Mouse (Mus musculus) heart, embryonic 16.5 days (tissue): Measurements from ENCODE around the gene Heatr6. TPM values are rescaled to one million over a fixed set of nuclear protein-coding genes. Genes with fewer than 3 reads are reported as not detected.

Experiments used
- ATAC-seq: fragments of 200-750 bp; cut with Nextera tagmentation; replicated peaks from 2 replicates; pipeline ENCODE4 v1.8.0; 2017; ENCODE audit warnings: moderate number of reproducible peaks; ENCODE audit not compliant: insufficient read depth, low FRiP score; ENCODE audit errors: extremely low read depth
- H3K27ac ChIP-seq: fragments of 300-500 bp; sonication (generic); 2 replicates; pipeline ENCODE4 v1.5.1; 2014; ENCODE audit warnings: mild to moderate bottlenecking, low read length, control low read depth, moderate library complexity
- H3K27me3 ChIP-seq: fragments of 300-500 bp; sonication (generic); 2 replicates; pipeline ENCODE4 v1.6.1; 2014; ENCODE audit warnings: low read length, mixed read lengths; ENCODE audit not compliant: control insufficient read depth, insufficient read depth
- H3K36me3 ChIP-seq: fragments of 300-500 bp; sonication (generic); 2 replicates; pipeline ENCODE4 v1.6.1; 2014; ENCODE audit not compliant: control insufficient read depth, insufficient read depth
- H3K4me1 ChIP-seq: fragments of 300-500 bp; sonication (generic); 2 replicates; pipeline ENCODE4 v1.6.1; 2014; ENCODE audit warnings: low read length, mixed read lengths; ENCODE audit not compliant: control insufficient read depth, insufficient read depth
- H3K4me2 ChIP-seq: fragments of 300-500 bp; sonication (generic); 2 replicates; pipeline ENCODE4 v1.6.1; 2014; ENCODE audit warnings: low read depth, mild to moderate bottlenecking, control low read depth, low read length
- H3K4me3 ChIP-seq: fragments of 300-500 bp; sonication (generic); 2 replicates; pipeline ENCODE4 v1.5.1; 2014; ENCODE audit warnings: mild to moderate bottlenecking, control low read depth, low read length
- H3K9ac ChIP-seq: fragments of 300-500 bp; sonication (generic); 2 replicates; pipeline ENCODE4 v1.6.1; 2014; ENCODE audit warnings: low read length, control low read depth
- H3K9me3 ChIP-seq: fragments of 300-500 bp; sonication (generic); replicated peaks from 2 replicates; pipeline ENCODE4 v1.6.1; 2016; ENCODE audit warnings: low read length; ENCODE audit not compliant: control insufficient read depth
- WGBS: fragments of 180-500 bp; shearing (Covaris S2); extraction: QIAGEN DNeasy Blood & Tissue Kit; methylation state at CpG from one replicate; pipeline ENCODE4 v1.1.7; 2014; 5-methylcytosine and 5-hydroxymethylcytosine counted together
- polyA plus RNA-seq: library from polyadenylated mRNA; unstranded; fragments of >200 nt; fragmentation: Nextera tagmentation; extraction: Ambion mirVana; gene quantifications from 2 replicates; pipeline ENCODE4 v1.2.1, GENCODE M21; 2015

Gene Heatr6
- polyA plus RNA-seq, result 13.8 and 14.6 TPM in 2 replicates

DNA sequence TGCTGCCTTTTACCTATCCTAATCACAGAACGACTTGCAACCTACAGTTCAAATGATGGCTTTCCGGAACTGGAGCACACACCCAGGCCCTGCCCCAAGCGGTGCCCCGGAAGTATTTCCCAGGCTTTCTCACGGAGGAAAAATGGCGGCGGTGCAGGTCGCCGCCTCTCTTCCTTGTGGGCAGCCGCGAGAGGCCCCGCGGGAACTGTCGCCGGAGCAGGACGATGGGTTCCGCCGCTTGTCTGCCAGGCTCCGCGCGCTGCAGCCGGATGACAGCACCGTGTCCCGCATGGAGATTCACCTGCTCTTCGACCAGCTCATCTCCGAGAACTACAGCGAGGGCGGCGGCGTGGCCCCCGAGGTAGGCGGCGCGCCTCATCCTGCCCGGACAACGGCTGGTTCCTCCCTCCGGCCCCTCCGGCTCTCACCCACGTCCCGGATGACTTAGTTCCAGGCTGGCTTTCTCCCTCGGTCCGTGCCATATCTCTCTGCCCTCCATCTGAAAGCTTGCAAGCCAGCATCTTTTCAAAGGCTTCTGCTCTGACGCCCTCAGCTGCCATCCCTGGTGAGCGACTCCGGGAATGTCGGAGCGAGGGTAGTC is at the start of gene Heatr6:
Heatr6 (plus strand) TSS at position 116 of the 601 bp plus-strand sequence.
- peaks cover 22% of the 10 kb centered on the region for H3K36me3 ChIP-seq
- H3K4me2 ChIP-seq, result peak within 1 kb of the TSS; percentile 88
- peak; percentile 96 for ATAC-seq
- H3K27ac ChIP-seq, result peak within 1 kb of the TSS; percentile 82
- H3K9ac ChIP-seq, result peak within 1 kb of the TSS; percentile 92
- peaks cover 8% of the 10 kb centered on the region for H3K4me1 ChIP-seq
- H3K27me3 ChIP-seq, result peaks cover 16% of the 10 kb centered on the region
- H3K9me3 ChIP-seq, result no peaks in the 10 kb centered on the region; the same call in 1 of the 2 replicates
- WGBS, result under 1% methylated on average over 47 of the region's 47 CpGs
- H3K4me3 ChIP-seq, result peak within 1 kb of the TSS; percentile 97

DNA sequence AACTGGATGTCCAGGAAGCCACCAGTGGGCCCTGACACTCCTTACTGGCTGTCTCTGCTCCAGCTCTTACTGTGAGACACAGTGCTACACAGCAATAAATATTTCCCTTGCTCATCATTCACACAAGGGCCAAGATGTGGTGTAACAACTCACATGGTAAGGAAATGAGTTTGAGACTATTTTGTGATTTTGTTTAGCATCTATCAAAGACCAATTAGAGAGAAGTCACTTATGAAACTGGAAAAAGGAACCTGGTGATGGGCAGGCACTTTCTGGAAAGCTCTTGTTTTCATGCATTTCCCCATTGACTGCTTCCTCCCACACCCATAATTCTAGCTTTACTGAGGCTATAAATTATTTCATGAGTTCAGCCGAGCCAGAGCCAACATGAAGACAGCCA is 49.8 kb upstream of the Heatr6 start, which contains the start of gene Wfdc17:
Wfdc17 (plus strand) TSS at position 287 of the 400 bp plus-strand sequence.
- H3K9ac ChIP-seq, result no peak within 1 kb of the TSS
- peaks cover 2% of the 10 kb centered on the region for H3K27me3 ChIP-seq
- WGBS, result 33% methylated on average over 1 of the region's 1 CpGs
- H3K4me1 ChIP-seq, result no peaks in the 10 kb centered on the region
- H3K36me3 ChIP-seq, result no peaks in the 10 kb centered on the region
- ATAC-seq, result no peak
- H3K9me3 ChIP-seq, result no peaks in the 10 kb centered on the region
- no peak within 1 kb of the TSS for H3K27ac ChIP-seq
- no peak within 1 kb of the TSS for H3K4me3 ChIP-seq
- no peak within 1 kb of the TSS for H3K4me2 ChIP-seq

DNA sequence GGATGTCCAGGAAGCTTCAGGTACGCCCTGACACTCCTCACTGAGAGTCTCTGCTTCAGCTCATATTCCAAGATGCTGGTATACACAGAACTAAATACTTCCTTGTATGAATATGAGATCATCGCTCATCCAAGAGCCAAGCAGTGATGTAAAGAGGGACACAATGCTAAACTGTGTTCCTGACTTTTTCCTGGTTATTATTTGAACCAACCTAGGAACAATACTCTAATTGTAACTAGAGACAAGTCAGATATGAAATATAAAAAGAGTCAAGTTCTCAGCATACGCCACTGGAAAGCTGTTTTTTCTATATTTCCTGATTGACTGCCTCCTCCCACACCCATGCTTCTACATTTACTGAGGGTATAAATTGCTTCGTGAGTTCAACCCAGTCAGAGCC is 44.8 kb upstream of the Heatr6 start, which contains the start of gene Wfdc18:
Wfdc18 (plus strand) TSS at position 301 of the 400 bp plus-strand sequence.
- Histone ChIP-seq H3K9me3 (no peaks in the 10 kb centered on the region), H3K9ac (no peak within 1 kb of the TSS), H3K4me2 (no peak within 1 kb of the TSS), H3K4me3 (no peak within 1 kb of the TSS), H3K27me3 (no peaks in the 10 kb centered on the region; the same call in 1 of the 2 replicates), H3K36me3 (no peaks in the 10 kb centered on the region), H3K27ac (no peak within 1 kb of the TSS), H3K4me1 (no peaks in the 10 kb centered on the region)
- WGBS, result 59% methylated on average over 4 of the region's 4 CpGs
- ATAC-seq, result no peak

DNA sequence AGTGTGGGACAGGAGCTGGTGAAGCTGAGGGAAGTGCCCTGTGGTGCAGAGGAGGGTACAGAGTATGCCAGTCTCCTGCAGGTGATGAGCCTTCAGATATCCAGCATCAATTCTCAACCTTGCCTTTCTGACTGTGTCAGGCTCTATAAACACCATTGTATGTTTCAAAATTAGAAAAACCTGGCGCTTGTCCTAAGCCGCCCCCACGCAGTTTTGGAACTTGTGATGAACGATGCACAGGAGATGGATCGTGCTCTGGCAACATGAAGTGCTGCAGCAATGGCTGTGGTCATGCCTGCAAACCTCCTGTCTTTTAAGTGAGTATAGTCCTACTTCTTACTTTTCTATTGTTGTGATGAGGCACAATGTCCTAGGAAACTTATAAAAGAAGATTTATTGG is 43.8 kb upstream of the Heatr6 start:
- no peak overlapping the region for H3K4me2 ChIP-seq
- no peaks in the 10 kb centered on the region for H3K9me3 ChIP-seq
- H3K27ac ChIP-seq, result no peak overlapping the region
- no peaks in the 10 kb centered on the region for H3K27me3 ChIP-seq
- H3K4me1 ChIP-seq, result no peaks in the 10 kb centered on the region
- ATAC-seq, result no peak
- H3K9ac ChIP-seq, result no peak overlapping the region
- WGBS, result 81% methylated on average over 5 of the region's 5 CpGs
- H3K36me3 ChIP-seq, result no peaks in the 10 kb centered on the region
- no peak overlapping the region for H3K4me3 ChIP-seq

DNA sequence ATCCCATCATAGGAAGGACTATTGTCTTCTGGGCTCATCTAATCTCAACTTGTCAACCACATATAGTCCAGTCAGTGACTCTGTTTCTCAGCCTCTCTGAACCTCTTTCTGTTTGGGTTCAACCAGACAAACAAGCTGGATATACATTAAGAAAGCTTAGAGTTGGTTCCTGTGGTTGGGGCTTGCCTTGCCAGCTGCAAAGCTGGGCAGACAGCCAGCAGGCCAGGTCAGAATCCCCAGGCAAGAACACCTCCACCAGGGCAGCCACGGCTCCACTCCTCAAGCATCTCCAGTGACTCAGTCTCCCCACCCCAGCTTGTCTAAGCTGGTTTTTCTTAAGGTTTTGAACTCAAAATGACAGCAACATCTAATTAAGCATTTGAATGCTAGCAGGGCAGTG is 40.8 kb upstream of the Heatr6 start:
- Histone ChIP-seq H3K27me3 (no peaks in the 10 kb centered on the region), H3K4me3 (no peak overlapping the region), H3K27ac (no peak overlapping the region), H3K9me3 (no peaks in the 10 kb centered on the region), H3K9ac (no peak overlapping the region), H3K4me2 (no peak overlapping the region), H3K36me3 (no peaks in the 10 kb centered on the region), H3K4me1 (no peaks in the 10 kb centered on the region)
- WGBS, result 58% methylated on average over 1 of the region's 1 CpGs
- ATAC-seq, result no peak

DNA sequence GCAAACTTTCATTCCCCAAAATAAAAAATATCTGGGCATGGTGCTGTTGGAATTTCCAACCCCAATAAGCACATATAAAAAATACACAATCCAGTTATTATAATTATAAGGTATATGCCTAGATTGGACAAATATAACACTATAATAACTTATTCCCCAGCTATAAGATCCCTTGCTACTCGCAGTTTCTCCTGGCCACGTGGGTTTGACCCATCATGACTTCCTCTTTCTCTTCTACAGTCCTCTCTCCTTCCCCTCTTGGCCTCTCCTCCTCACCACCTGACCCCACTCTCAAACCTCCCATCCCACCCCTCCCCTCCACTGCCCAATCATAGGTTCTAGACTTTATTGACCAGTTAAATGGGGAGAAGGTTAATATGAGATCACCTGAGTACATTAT is 39.6 kb upstream of the Heatr6 start:
- Histone ChIP-seq H3K4me1 (no peaks in the 10 kb centered on the region), H3K4me3 (no peak overlapping the region), H3K9ac (no peak overlapping the region), H3K27me3 (no peaks in the 10 kb centered on the region), H3K27ac (no peak overlapping the region), H3K9me3 (no peaks in the 10 kb centered on the region), H3K36me3 (no peaks in the 10 kb centered on the region), H3K4me2 (no peak overlapping the region)
- WGBS, result 75% methylated on average over 2 of the region's 2 CpGs
- no peak for ATAC-seq

DNA sequence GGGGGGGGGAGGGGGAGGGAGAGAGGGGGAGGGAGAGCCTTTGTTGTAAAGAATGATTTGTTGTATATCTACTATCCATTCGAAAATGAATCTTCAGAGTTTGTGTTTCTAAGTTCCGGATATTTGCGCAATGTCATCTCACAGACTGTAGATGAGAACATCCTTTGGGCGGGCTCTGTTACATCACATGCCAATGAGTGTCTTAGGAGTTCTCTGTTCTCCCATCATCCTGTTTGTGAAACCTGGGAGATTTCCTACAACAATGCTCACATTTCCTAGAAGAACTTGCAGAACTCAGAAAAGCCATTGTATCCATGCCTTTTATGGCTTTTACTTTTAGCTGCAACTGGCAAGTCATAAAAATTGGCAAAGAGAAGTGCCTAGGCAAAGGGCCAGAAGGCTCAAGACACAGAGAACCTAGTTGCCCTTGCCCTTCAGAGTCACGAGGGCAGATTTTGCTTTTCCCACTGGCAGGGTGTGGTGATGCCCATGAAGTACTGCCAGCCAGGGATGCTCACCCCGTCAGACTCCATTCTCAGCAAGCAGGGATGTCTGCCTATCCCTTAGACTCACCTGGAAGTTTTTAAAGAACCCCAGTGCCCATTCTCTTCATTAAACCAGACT is 36.3 kb upstream of the Heatr6 start:
- H3K4me2 ChIP-seq, result no peak overlapping the region
- no peak for ATAC-seq
- WGBS, result 76% methylated on average over 6 of the region's 6 CpGs

DNA sequence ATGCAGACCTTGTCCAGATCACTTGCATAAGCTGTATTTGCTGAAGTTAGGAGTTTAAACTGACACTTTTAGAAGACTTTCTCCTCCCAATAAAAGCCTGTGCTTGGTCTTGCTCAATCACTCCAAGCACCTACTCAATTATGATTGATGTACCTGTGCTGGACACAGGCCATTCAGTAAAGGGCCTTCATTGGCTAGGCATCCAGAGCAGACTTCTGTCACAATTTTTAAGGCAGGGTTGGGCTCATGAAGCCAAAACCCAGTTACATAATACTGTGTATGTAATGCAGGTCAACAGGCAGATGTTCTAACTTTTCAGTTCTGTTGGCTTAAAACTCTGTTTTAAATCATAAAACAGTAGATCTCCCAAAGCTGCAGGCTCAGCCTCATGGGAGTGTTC is 32.7 kb upstream of the Heatr6 start:
- no peak for ATAC-seq
- Histone ChIP-seq H3K4me3 (no peak overlapping the region), H3K9ac (no peak overlapping the region)

More for the DNA sequence above, 36.3 kb upstream of the Heatr6 start:
- no peaks in the 10 kb centered on the region for H3K9me3 ChIP-seq
- no peaks in the 10 kb centered on the region for H3K4me1 ChIP-seq
- H3K27me3 ChIP-seq, result no peaks in the 10 kb centered on the region
- H3K36me3 ChIP-seq, result no peaks in the 10 kb centered on the region
- H3K27ac ChIP-seq, result no peak overlapping the region
- no peak overlapping the region for H3K4me3 ChIP-seq
- no peak overlapping the region for H3K9ac ChIP-seq

DNA sequence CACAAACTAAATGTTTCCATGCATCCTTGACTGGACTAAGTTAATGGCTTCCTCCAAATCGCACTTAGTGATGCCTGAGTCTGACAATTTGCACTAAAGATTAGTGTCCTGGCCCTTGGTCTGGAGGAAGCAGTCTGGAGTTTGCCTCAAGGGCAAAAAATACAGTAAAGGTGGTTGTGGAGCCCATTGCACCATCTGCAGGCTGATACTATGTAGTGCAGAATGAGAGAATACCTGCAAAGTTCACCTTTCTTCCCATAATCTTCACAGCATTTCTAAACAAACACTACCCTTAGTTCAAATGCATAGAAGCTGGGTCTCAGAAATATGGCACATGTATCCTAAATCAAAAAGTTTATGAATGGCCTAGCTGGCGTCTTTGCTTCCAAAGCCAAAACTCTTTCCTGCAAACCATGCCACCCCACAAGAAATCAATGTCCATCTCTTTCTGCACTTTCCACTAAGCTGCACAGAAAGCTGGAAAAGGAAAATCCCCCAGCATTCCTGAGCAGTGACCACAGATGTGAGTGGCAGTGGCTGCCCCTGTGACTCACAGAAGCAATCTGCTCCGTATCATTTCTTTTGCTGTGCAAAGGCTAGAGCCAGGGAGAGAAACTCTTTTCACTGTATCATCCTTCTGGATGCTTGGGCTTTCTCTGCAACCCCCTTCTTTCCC is 24.6 kb upstream of the Heatr6 start:
- no peak overlapping the region for H3K27ac ChIP-seq
- WGBS, result 54% methylated on average over 3 of the region's 3 CpGs
- H3K4me3 ChIP-seq, result no peak overlapping the region
- H3K27me3 ChIP-seq, result no peaks in the 10 kb centered on the region
- no peak overlapping the region for H3K9ac ChIP-seq
- no peak for ATAC-seq
- H3K4me1 ChIP-seq, result no peaks in the 10 kb centered on the region
- H3K36me3 ChIP-seq, result no peaks in the 10 kb centered on the region
- H3K4me2 ChIP-seq, result no peak overlapping the region
- no peaks in the 10 kb centered on the region for H3K9me3 ChIP-seq

More for the DNA sequence above, 32.7 kb upstream of the Heatr6 start:
- Histone ChIP-seq H3K4me1 (no peaks in the 10 kb centered on the region), H3K36me3 (no peaks in the 10 kb centered on the region), H3K27ac (no peak overlapping the region), H3K27me3 (no peaks in the 10 kb centered on the region), H3K4me2 (no peak overlapping the region), H3K9me3 (no peaks in the 10 kb centered on the region)
